Mouse (Mus musculus) intestine, embryonic 14.5 days (tissue): ENCODE measurements around the gene Olfr385. TPM values are rescaled to one million over a fixed set of nuclear protein-coding genes. Genes with fewer than 3 reads are reported as not detected.
"Not testable (repeated sequence)": the region's sequence is repeated elsewhere in the genome, so short reads cannot be mapped to it uniquely, and the experiment has no call there.

Experiments
- ATAC-seq: fragments of 200-750 bp; cut with Nextera tagmentation; replicated peaks from 2 replicates; pipeline ENCODE4 v1.8.0; 2017; ENCODE audit warnings: low read depth, moderate number of reproducible peaks, moderate TSS enrichment, moderate library complexity; ENCODE audit not compliant: low FRiP score, low TSS enrichment
- DNase-seq: peaks from one replicate; pipeline ENCODE4 v3.0.0-alpha.2; 2018; ENCODE audit warnings: low spot score
- H3K27ac ChIP-seq: fragments of 300-500 bp; sonication (generic); 2 replicates; pipeline ENCODE4 v1.5.1; 2014; ENCODE audit warnings: low read depth, mild to moderate bottlenecking, control low read depth
- H3K27me3 ChIP-seq: fragments of 300-500 bp; sonication (generic); replicated peaks from 2 replicates; pipeline ENCODE4 v1.6.1; 2014; ENCODE audit warnings: low read length, control low read depth; ENCODE audit not compliant: control insufficient read depth, insufficient read depth
- H3K36me3 ChIP-seq: fragments of 300-500 bp; sonication (generic); 2 replicates; pipeline ENCODE4 v1.6.1; 2014; ENCODE audit warnings: low read length, control low read depth; ENCODE audit not compliant: control insufficient read depth, insufficient read depth
- H3K4me1 ChIP-seq: fragments of 300-500 bp; sonication (generic); replicated peaks from 2 replicates; pipeline ENCODE4 v1.6.1; 2014; ENCODE audit warnings: low read length, control low read depth, mixed read lengths; ENCODE audit not compliant: control insufficient read depth, insufficient read depth
- H3K4me2 ChIP-seq: fragments of 300-500 bp; sonication (generic); 2 replicates; pipeline ENCODE4 v1.6.1; 2014; ENCODE audit warnings: low read length
- H3K4me3 ChIP-seq: fragments of 300-500 bp; sonication (generic); 2 replicates; pipeline ENCODE4 v1.5.1; 2014; ENCODE audit warnings: low read depth, low read length, control low read depth, mixed read lengths
- H3K9ac ChIP-seq: fragments of 300-500 bp; sonication (generic); 2 replicates; pipeline ENCODE4 v1.6.1; 2014; ENCODE audit warnings: mild to moderate bottlenecking, low read length
- H3K9me3 ChIP-seq: fragments of 300-500 bp; sonication (generic); 2 replicates; pipeline ENCODE4 v1.6.1; 2016; ENCODE audit warnings: low read length, control low read depth; ENCODE audit not compliant: control insufficient read depth
- WGBS: fragments of 180-500 bp; shearing (Covaris S2); extraction: QIAGEN DNeasy Blood & Tissue Kit; methylation state at CpG from one replicate; pipeline ENCODE4 v1.1.7; 2014; 5-methylcytosine and 5-hydroxymethylcytosine counted together
- polyA plus RNA-seq: library from polyadenylated mRNA; unstranded; fragments of >200 nt; fragmentation: Nextera tagmentation; extraction: Ambion mirVana; gene quantifications from 2 replicates; pipeline ENCODE4 v1.2.1, GENCODE M21; 2014

The Olfr385 gene
- polyA plus RNA-seq = not detected in 2 replicates

DNA sequence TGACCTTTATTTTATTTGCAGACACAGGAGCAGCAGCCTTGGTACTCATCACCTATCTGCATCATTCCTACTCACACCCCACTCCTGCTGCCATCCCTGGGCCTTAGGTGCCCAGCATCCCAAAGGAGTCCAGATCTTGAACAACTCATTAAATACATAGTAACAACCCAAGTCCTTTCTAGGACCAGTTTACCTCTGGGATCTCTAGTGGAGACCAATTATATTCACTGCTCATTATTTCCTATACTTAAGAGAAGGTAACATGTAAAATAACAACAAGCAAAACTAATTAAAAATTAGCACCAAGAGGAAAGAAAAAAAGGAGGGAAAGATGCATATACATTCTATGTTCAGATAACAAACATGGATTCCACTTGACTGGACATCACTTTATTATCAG is at the start of gene Olfr385:
Gene Olfr385 (minus strand): TSS at position 101 of the 400 bp plus-strand sequence.
- H3K27ac ChIP-seq = no peak within 1 kb of the TSS
- no peaks in the 10 kb centered on the region for H3K9me3 ChIP-seq
- H3K27me3 ChIP-seq = no peaks in the 10 kb centered on the region
- DNase-seq = no peak
- H3K4me3 ChIP-seq = no peak within 1 kb of the TSS
- H3K36me3 ChIP-seq = no peaks in the 10 kb centered on the region
- no peak within 1 kb of the TSS for H3K9ac ChIP-seq
- H3K4me1 ChIP-seq = no peaks in the 10 kb centered on the region
- no peak for ATAC-seq
- H3K4me2 ChIP-seq = no peak within 1 kb of the TSS

DNA sequence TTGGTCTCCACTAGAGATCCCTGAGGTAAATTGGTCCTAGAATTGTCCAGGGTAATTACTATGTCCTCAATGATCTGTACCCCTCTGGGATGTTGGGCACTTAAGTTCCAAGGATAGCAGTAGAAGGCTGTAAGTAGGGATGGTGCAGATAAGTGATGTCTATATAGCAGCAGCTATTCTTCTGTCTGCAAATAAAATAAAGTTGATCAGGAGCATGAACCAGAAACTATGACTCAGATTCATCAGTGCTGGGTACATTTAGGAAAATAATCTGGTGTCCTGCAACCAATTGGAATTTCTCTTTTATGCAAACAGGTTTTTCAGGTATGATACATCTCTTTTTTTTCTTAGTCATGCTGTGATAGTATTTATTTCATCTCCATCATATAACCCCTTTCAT is 5.5 kb upstream of the Olfr385 start, which contains the start of gene Olfr384:
Gene Olfr384 (plus strand): TSS at position 301 of the 400 bp plus-strand sequence.
- Histone ChIP-seq H3K27me3 (no peaks in the 10 kb centered on the region), H3K9ac (no peak within 1 kb of the TSS), H3K9me3 (no peaks in the 10 kb centered on the region), H3K36me3 (no peaks in the 10 kb centered on the region), H3K4me2 (no peak within 1 kb of the TSS), H3K4me3 (no peak within 1 kb of the TSS), H3K27ac (no peak within 1 kb of the TSS), H3K4me1 (no peaks in the 10 kb centered on the region)
- no peak for DNase-seq
- ATAC-seq = no peak

DNA sequence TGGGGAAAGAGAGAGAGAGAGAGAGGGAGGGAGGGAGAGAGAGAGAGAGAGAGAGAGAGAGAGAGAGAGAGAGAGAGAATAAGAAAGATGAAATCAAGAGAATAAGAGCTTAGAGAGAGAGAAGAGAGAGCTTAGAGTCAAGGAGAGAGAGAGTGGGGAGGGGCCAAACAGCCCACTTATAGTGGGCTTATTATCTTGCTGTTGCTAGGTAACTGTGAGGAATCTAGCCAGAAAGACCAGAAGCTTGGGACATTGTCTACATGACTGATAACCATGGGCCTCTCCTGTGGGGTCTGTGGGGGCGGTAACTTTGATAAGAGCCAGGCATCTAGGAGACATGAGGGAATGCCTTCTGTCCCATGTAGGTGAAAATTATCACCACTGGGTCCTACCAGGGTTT is 9.6 kb downstream of the Olfr385 start:
- not testable (repeated sequence) for H3K4me2 ChIP-seq, DNase-seq, H3K27ac ChIP-seq, H3K36me3 ChIP-seq, H3K27me3 ChIP-seq, ATAC-seq, H3K4me1 ChIP-seq, H3K4me3 ChIP-seq, H3K9ac ChIP-seq, H3K9me3 ChIP-seq
- 65% methylated on average over 1 of the region's 1 CpGs for WGBS

DNA sequence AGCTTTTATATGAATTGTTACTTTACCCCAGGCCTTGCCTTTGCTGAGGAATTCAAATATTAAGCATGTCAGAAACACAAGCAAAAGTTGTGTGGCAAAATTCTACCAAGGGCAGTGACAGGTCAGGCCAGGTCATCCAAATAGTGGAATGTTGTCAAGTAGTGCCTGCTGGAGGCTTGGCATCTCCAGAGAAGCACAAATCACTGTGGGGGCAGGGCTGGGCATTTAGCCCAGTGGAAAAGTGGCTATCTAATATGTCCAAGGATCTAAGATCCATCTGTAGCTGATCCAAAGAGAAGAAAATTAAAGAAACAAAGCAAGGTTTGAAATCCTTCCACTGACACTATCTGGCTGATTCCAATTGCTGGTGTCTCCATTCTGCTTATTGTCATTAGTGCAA is 12.9 kb downstream of the Olfr385 start:
- no peak for ATAC-seq
- H3K4me3 ChIP-seq = no peak overlapping the region
- H3K9me3 ChIP-seq = no peaks in the 10 kb centered on the region
- no peak for DNase-seq
- H3K4me1 ChIP-seq = no peaks in the 10 kb centered on the region
- no peaks in the 10 kb centered on the region for H3K27me3 ChIP-seq
- H3K9ac ChIP-seq = no peak overlapping the region
- H3K27ac ChIP-seq = no peak overlapping the region
- no peak overlapping the region for H3K4me2 ChIP-seq
- H3K36me3 ChIP-seq = no peaks in the 10 kb centered on the region

Other genes starting within 250 kb of the Olfr385 start
- not detected in 2 replicates for gene Olfr20, start 242.2 kb downstream of the Olfr385 start, polyA plus RNA-seq
- not detected in 2 replicates for gene Olfr376, start 221.8 kb downstream of the Olfr385 start, polyA plus RNA-seq
- not detected in 2 replicates for gene Olfr1, start 193.4 kb downstream of the Olfr385 start, polyA plus RNA-seq
- not detected in 2 replicates for gene Olfr378, start 164.5 kb downstream of the Olfr385 start, polyA plus RNA-seq
- not detected in 2 replicates for gene Olfr380, start 135.5 kb downstream of the Olfr385 start, polyA plus RNA-seq
- gene Olfr381, start 101.4 kb downstream of the Olfr385 start, polyA plus RNA-seq = not detected in 2 replicates
- gene Olfr382, start 75.8 kb downstream of the Olfr385 start, polyA plus RNA-seq = not detected in 2 replicates
- not detected in 2 replicates for gene Olfr384, start 5.6 kb upstream of the Olfr385 start, polyA plus RNA-seq
- not detected in 2 replicates for gene Zfp735, start 95.8 kb upstream of the Olfr385 start, polyA plus RNA-seq
- gene Olfr389, start 187.7 kb upstream of the Olfr385 start, polyA plus RNA-seq = not detected in 2 replicates
- not detected in 2 replicates for gene Olfr390, start 190.0 kb upstream of the Olfr385 start, polyA plus RNA-seq
- not detected in 2 replicates for gene Olfr391-ps, start 210.0 kb upstream of the Olfr385 start, polyA plus RNA-seq
- not detected in 2 replicates for gene Olfr392, start 224.0 kb upstream of the Olfr385 start, polyA plus RNA-seq